Mouse (Mus musculus) lung, postnatal 25 days (tissue): Measurements from ENCODE around the gene Ell3.
"Not testable (repeated sequence)": the region's sequence is repeated elsewhere in the genome, so short reads cannot be mapped to it uniquely, and the experiment has no call there.

Experiments used
- DNase-seq: peaks from one replicate; pipeline ENCODE4 v3.0.0; 2022; ENCODE audit warnings: low spot score

The Ell3 gene

GRCm38 (mm10) chr2:121444178-121444577 is at the start of gene Ell3:
Gene Ell3 (minus strand): TSS chr2:121444278.
- no peak for DNase-seq

GRCm38 (mm10) chr2:121484403-121484802 is 40.3 kb upstream of the Ell3 start:
- DNase-seq: not testable (repeated sequence)

- no peak for DNase-seq
Measured at GRCm38 (mm10) chr2:121483576-121483975, 39.5 kb upstream of the Ell3 start.

- not testable (repeated sequence) for DNase-seq
Measured at GRCm38 (mm10) chr2:121480916-121481315, 36.8 kb upstream of the Ell3 start.

GRCm38 (mm10) chr2:121480498-121480897 is 36.4 kb upstream of the Ell3 start:
- peak; percentile 16 for DNase-seq

GRCm38 (mm10) chr2:121477491-121478266 is 33.6 kb upstream of the Ell3 start:
- no peak for DNase-seq

GRCm38 (mm10) chr2:121475306-121475705 is 31.2 kb upstream of the Ell3 start:
- DNase-seq: not testable (repeated sequence)

GRCm38 (mm10) chr2:121474180-121474535 is 30.1 kb upstream of the Ell3 start:
- DNase-seq: no peak

GRCm38 (mm10) chr2:121473301-121474179 is 29.5 kb upstream of the Ell3 start, which contains the start of gene Mfap1b:
Gene Mfap1b (minus strand): TSS chr2:121474067.
- peak; percentile 91 for DNase-seq

- not testable (repeated sequence) for DNase-seq
Measured at GRCm38 (mm10) chr2:121472783-121473182, 28.7 kb upstream of the Ell3 start.

- DNase-seq: not testable (repeated sequence)
Measured at GRCm38 (mm10) chr2:121468982-121469381, 24.9 kb upstream of the Ell3 start.

- no peak for DNase-seq
Measured at GRCm38 (mm10) chr2:121460071-121460470, 16.0 kb upstream of the Ell3 start.

- peak; percentile 90 for DNase-seq
Measured at GRCm38 (mm10) chr2:121456692-121457642, 12.9 kb upstream of the Ell3 start, which contains the start of gene Serinc4. Gene Serinc4 (minus strand): TSS chr2:121456781.

- DNase-seq: no peak
Measured at GRCm38 (mm10) chr2:121455534-121455933, 11.5 kb upstream of the Ell3 start.

- DNase-seq: no peak
Measured at GRCm38 (mm10) chr2:121453917-121454316, 9.8 kb upstream of the Ell3 start.

- no peak for DNase-seq
Measured at GRCm38 (mm10) chr2:121452990-121453389, 8.9 kb upstream of the Ell3 start, which contains the start of gene Hypk. Gene Hypk (plus strand): TSS chr2:121453290.

GRCm38 (mm10) chr2:121452361-121452760 is 8.3 kb upstream of the Ell3 start:
- no peak for DNase-seq

GRCm38 (mm10) chr2:121450093-121450492 is 6.0 kb upstream of the Ell3 start:
- DNase-seq: peak; percentile 21

GRCm38 (mm10) chr2:121449545-121450011 is 5.5 kb upstream of the Ell3 start:
- DNase-seq: no peak

GRCm38 (mm10) chr2:121448739-121449535 is 4.9 kb upstream of the Ell3 start, which contains the start of gene Serf2:
Gene Serf2 (plus strand): TSS chr2:121449195.
- peak; percentile 100 for DNase-seq
